Mouse (Mus musculus): ENCODE data around the gene Gm7358. TPM values are rescaled to one million over a fixed set of nuclear protein-coding genes. Genes with fewer than 3 reads are reported as not detected.

Gene Gm7358
- polyA plus RNA-seq, 1 experiment from 2014 or later: not detected

Other genes with a start within 250 kb of the Gm7358 start
- gene Gm7168, start 111.2 kb downstream of the Gm7358 start, polyA plus RNA-seq (2014; fragmentation: Nextera tagmentation; extraction: Ambion mirVana): not detected in 2 replicates
- not detected in 2 replicates for gene Gm7356, start 55.8 kb downstream of the Gm7358 start, polyA plus RNA-seq (2014; fragmentation: Nextera tagmentation; extraction: Ambion mirVana)
- 2.1 and 2.2 TPM in 2 replicates for gene Dact2, start 144.8 kb upstream of the Gm7358 start, polyA plus RNA-seq (2014; fragmentation: Nextera tagmentation; extraction: Ambion mirVana)
- gene Smoc2, start 220.0 kb upstream of the Gm7358 start, polyA plus RNA-seq (2014; fragmentation: Nextera tagmentation; extraction: Ambion mirVana): 0.57 and 0.92 TPM in 2 replicates